Mouse (Mus musculus): ENCODE results near the gene Cdh10. TPM values are rescaled to one million over a fixed set of nuclear protein-coding genes. Genes with fewer than 3 reads are reported as not detected.

Gene Cdh10
- polyA plus RNA-seq, 1 experiment from 2014 or later = 1.9 TPM

DNA sequence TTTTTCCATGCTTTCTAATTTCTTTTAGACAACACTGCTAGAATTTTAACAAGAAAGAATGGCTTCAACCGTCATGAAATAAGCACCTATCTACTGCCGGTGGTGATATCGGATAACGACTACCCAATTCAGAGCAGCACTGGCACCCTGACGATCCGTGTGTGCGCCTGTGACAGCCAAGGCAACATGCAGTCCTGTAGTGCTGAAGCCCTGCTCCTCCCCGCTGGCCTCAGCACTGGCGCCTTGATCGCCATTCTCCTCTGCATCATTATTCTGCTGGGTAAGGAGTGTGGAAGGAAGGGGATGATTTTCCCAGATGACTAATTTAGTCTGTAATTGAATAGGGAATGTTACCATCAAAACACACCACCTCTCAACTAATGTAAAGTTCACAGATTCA lies 192.1 kb downstream of the Cdh10 start:
- no peak overlapping the region for H3K4me3 ChIP-seq

DNA sequence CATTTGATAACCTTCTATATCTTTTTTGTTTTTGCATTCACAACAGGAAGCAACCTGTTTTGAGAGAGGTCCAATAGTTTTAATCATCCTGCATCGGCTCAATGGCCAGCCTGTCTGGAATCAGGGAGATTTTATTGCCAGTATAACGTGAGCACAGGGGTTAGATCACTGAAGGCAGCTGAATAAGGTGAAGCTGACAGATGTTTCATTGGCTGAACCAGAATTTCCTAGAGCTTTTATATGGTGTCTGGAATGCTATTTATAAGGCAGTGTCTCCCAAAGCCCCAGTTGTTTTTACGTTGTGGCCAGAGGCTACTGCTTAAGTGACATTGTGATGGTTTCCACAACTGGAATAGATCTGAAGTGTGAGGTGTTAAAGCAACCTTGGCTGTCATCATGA lies 214.2 kb downstream of the Cdh10 start:
- no peaks in the 10 kb centered on the region for H3K9me3 ChIP-seq (replicated peaks)
- H3K27ac ChIP-seq (replicated peaks) = no peak overlapping the region
- no peaks in the 10 kb centered on the region for H3K27me3 ChIP-seq (ENCODE audit: low read depth, poor library complexity, severe bottlenecking)
- 90% methylated on average over 3 of the region's 3 CpGs for WGBS
- H3K4me1 ChIP-seq = no peaks in the 10 kb centered on the region
- no peak for DNase-seq (ENCODE audit: low spot score)
- no peak overlapping the region for H3K4me3 ChIP-seq
- H3K36me3 ChIP-seq = no peaks in the 10 kb centered on the region

More for the DNA sequence above, 192.1 kb downstream of the Cdh10 start:
- 90% methylated on average over 10 of the region's 10 CpGs for WGBS
- Histone ChIP-seq H3K27ac (replicated peaks) (no peak overlapping the region), H3K36me3 (no peaks in the 10 kb centered on the region), H3K9me3 (replicated peaks) (no peaks in the 10 kb centered on the region), H3K27me3 (ENCODE audit: low read depth, poor library complexity, severe bottlenecking) (no peaks in the 10 kb centered on the region), H3K4me1 (no peaks in the 10 kb centered on the region)
- no peak for DNase-seq (ENCODE audit: low spot score)

GRCm38 (mm10) chr15:19040077-19040476 lies 221.3 kb downstream of the Cdh10 start:
- no peaks in the 10 kb centered on the region for H3K36me3 ChIP-seq
- H3K4me3 ChIP-seq = no peak overlapping the region
- H3K4me1 ChIP-seq = no peaks in the 10 kb centered on the region
- DNase-seq (ENCODE audit: low spot score) = no peak
- H3K9me3 ChIP-seq (replicated peaks) = no peaks in the 10 kb centered on the region
- WGBS = 78% methylated on average over 1 of the region's 1 CpGs
- no peaks in the 10 kb centered on the region for H3K27me3 ChIP-seq (ENCODE audit: low read depth, poor library complexity, severe bottlenecking)
- no peak overlapping the region for H3K27ac ChIP-seq (replicated peaks)
